ENCODE assay signal across 8 mouse cellular contexts in the genomic region with DNA sequence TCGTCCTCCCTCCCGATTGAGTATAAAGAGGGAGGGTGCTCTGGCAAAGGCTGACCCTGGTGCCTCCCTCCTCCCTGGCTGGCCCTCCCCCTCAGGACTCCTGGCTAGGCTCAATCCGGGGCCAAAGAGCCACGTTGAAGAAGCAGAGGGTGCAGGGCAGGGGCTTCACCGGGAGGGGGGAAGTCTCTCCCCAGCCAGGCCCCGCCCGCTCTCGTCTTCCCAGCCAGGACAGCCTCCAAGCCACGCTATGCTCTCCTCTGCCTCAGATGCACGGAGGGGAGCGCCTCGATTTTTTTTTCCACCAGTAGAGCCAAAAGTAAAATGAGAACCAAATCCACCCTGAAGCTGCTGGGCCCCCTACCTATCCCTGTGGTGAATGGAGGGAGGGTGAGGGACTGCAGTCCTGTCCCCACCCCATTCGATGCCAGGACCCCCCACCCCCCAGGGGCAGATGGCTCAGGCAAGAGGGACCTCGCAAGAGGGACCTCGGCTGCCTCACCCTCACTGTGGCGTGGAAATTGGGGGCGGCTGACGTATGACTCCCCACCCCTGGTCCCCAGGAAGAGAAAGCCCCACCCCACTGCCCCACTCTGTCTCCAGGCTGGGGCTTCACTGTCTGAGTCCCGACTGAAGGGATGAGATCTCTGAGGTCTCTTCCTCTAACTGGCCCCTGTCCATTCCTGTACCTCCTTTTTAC. TPM values are rescaled to one million over a fixed set of nuclear protein-coding genes. Genes with fewer than 3 reads are reported as not detected.
DNase-seq lines count a peak whose midpoint lies in the region; ATAC-seq and TF ChIP-seq lines count a peak whose summit lies in the region.

No protein-coding gene starts in this region.

- no peak for DNase-seq in lung, postnatal 14 days
- DNase-seq in gastrocnemius, postnatal 10 days = peak; percentile 64
- peak; percentile 39 for DNase-seq in testis, postnatal 14 days (ENCODE audit: low spot score)
- DNase-seq in frontal cortex, postnatal 10 days (ENCODE audit: low spot score in 2 of 2) = no peak
- no peak for DNase-seq in cerebellum, adult 9-11 months
- no peak for DNase-seq in thymus, adult 2 months

- no peak for TF ChIP-seq POLR2A in thymus, adult 2 months (IDR thresholded peaks at IDR 0.05; ENCODE audit: control insufficient read depth, extremely low read depth, insufficient read depth, low read length, poor library complexity)

- peaks cover 29% of the 10 kb centered on the region for H3K4me1 ChIP-seq in lung, embryonic 16.5 days (replicated peaks; ENCODE audit: control insufficient read depth, insufficient read depth, low read length)
- H3K4me1 ChIP-seq in limb, embryonic 13.5 days = peaks cover 48% of the 10 kb centered on the region
- H3K4me1 ChIP-seq in thymus, adult 2 months (replicated peaks; ENCODE audit: control insufficient read depth, insufficient read depth, low read length) = no peaks in the 10 kb centered on the region

- H3K27ac ChIP-seq in lung, embryonic 16.5 days (ENCODE audit: low read length) = peak overlapping the region; percentile 97
- H3K27ac ChIP-seq in limb, embryonic 13.5 days = peak overlapping the region; percentile 100
- no peak overlapping the region for H3K27ac ChIP-seq in thymus, adult 2 months (ENCODE audit: control insufficient read depth, insufficient read depth, low read length)

- ATAC-seq in lung, embryonic 16.5 days (ENCODE audit: low read depth) = peak; percentile 84
- ATAC-seq in limb, embryonic 13.5 days (ENCODE audit: low FRiP score, low read depth) = peak; percentile 76

- H3K9me3 ChIP-seq in lung, embryonic 16.5 days (ENCODE audit: control insufficient read depth, low read length) = no peaks in the 10 kb centered on the region
- 0 out of 2 replicates have a peak, but pooled peaks cover 3% of the 10 kb centered on the region for H3K9me3 ChIP-seq in limb, embryonic 13.5 days

- H3K9ac ChIP-seq in lung, embryonic 16.5 days (ENCODE audit: low read length) = peak overlapping the region; percentile 57
- H3K9ac ChIP-seq in limb, embryonic 13.5 days = peak overlapping the region; percentile 48

- no peaks in the 10 kb centered on the region for H3K36me3 ChIP-seq in lung, embryonic 16.5 days (ENCODE audit: control insufficient read depth, insufficient read depth, low read length)
- no peaks in the 10 kb centered on the region for H3K36me3 ChIP-seq in limb, embryonic 13.5 days
- H3K36me3 ChIP-seq in thymus, adult 2 months (ENCODE audit: control insufficient read depth, insufficient read depth, low read length) = no peaks in the 10 kb centered on the region

- WGBS in lung, embryonic 16.5 days = 2% methylated on average over 19 of the region's 19 CpGs
- 3% methylated on average over 19 of the region's 19 CpGs for WGBS in limb, embryonic 13.5 days
- WGBS in thymus, adult 2 months = 6% methylated on average over 19 of the region's 19 CpGs

- peak overlapping the region; percentile 52 for H3K4me2 ChIP-seq in lung, embryonic 16.5 days (ENCODE audit: low read depth, low read length)
- peak overlapping the region; percentile 60 for H3K4me2 ChIP-seq in limb, embryonic 13.5 days (replicated peaks)

- no peak for TF ChIP-seq CTCF in thymus, adult 2 months (IDR thresholded peaks at IDR 0.05; ENCODE audit: borderline replicate concordance, control insufficient read depth, extremely low read depth, insufficient read depth, low read length, poor library complexity)

- H3K27me3 ChIP-seq in lung, embryonic 16.5 days (ENCODE audit: control insufficient read depth, insufficient read depth, low read depth, low read length) = peaks cover 18% of the 10 kb centered on the region
- no peaks in the 10 kb centered on the region for H3K27me3 ChIP-seq in limb, embryonic 13.5 days
- peaks cover 13% of the 10 kb centered on the region; the same call in 1 of the 2 replicates for H3K27me3 ChIP-seq in thymus, adult 2 months (ENCODE audit: control insufficient read depth, insufficient read depth, low read length)

- peak overlapping the region; percentile 19 for H3K4me3 ChIP-seq in lung, embryonic 16.5 days (ENCODE audit: low read length)
- peak overlapping the region; percentile 26 for H3K4me3 ChIP-seq in limb, embryonic 13.5 days
- H3K4me3 ChIP-seq in thymus, adult 2 months (ENCODE audit: control insufficient read depth, insufficient read depth, low read length) = no peak overlapping the region

RNA-seq across cellular contexts. Expression of a gene that starts 53.2 kb away (rescaled TPM):
- polyA plus RNA-seq in lung, embryonic 16.5 days (2015; fragmentation: Nextera tagmentation; extraction: Ambion mirVana) = 1,180 and 1,421 TPM in 2 replicates
- 1,000 to 10,000 TPM; 5,070 to 7,999 TPM for total RNA-seq in gastrocnemius, postnatal 10 days (2021)
- polyA plus RNA-seq in limb, embryonic 13.5 days (2015; fragmentation: Nextera tagmentation; extraction: Ambion mirVana) = 1,007 and 1,170 TPM in 2 replicates
- polyA plus RNA-seq in thymus, adult 2 months (2012; rRNA removed) = 11.9 and 18.7 TPM in 2 replicates

Comparison
In these comparisons a context has a peak if more than half of its experiments do, and no peak if none do; other contexts are left out.
1. DNase-seq: peak in gastrocnemius, postnatal 10 days (single experiment) and testis, postnatal 14 days (single experiment); none in lung, postnatal 14 days (single experiment), frontal cortex, postnatal 10 days (0 of 2), cerebellum, adult 9-11 months (single experiment) and thymus, adult 2 months (single experiment).
2. RNA of a gene that starts 53.2 kb away (polyA plus RNA-seq): 1,180 to 1,421 TPM in lung, embryonic 16.5 days and 1,007 to 1,170 TPM in limb, embryonic 13.5 days; 11.9 to 18.7 TPM in thymus, adult 2 months; every median in the first group is over 10 times any median in the second.